Mouse (Mus musculus) c-Kit-positive CD71-negative TER-119-negative erythroid progenitor cells, embryonic 14.5 days (primary cell): Measurements from ENCODE around the gene Syap1.
"Not testable (repeated sequence)": the region's sequence is repeated elsewhere in the genome, so short reads cannot be mapped to it uniquely, and the experiment has no call there.

Experiments used
- DNase-seq: peaks from one replicate; pipeline ENCODE4 v3.0.0-alpha.2; 2013; ENCODE audit warnings: low read depth

Syap1 gene

GRCm38 (mm10) chrX:162887931-162888511 lies at the start of gene Syap1:
TSS of gene Syap1 (minus strand) at chrX:162888447.
- DNase-seq, result peak; percentile 31

DNA sequence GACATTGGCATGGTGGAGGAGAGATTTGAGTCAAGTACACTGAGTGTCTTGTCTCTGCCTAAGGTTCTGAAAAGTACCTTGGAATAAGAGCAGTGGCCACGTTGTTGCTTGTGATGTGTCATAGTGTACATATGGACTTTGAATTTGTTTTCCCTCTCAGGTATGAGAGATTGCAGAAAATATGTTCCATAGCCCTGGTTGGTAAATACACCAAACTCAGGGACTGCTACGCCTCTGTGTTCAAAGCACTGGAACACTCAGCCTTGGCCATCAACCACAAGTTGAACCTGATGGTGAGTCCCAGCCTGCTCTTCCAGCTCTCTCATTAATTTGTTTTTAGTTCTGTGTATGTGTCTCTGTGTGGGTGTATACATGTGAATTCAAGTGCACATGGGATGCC lies 43.2 kb upstream of the Syap1 start:
- DNase-seq, result no peak

GRCm38 (mm10) chrX:162921487-162922125 lies 33.4 kb upstream of the Syap1 start:
- no peak for DNase-seq

GRCm38 (mm10) chrX:162915697-162916096 lies 27.4 kb upstream of the Syap1 start:
- peak; percentile 45 for DNase-seq

DNA sequence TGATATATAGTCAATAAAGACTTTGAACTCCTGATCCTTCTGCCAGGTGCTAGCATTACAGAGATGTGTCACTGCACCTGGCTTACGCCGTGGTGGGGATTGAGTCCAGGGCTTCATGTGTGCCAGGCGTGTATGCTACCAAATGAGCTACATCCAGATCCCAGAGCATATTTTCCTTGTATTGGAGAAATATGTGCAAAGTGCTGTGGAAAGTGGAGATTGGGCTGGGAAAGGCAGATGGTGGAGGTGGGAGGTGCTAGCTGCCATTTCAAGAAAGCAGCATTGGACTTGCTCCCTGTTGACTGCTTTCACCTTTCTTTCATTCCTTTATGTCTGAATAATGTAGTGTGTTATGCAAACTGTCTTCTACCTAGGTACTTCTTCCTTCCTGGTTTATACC lies 25.4 kb upstream of the Syap1 start:
- no peak for DNase-seq

GRCm38 (mm10) chrX:162907554-162907953 lies 19.3 kb upstream of the Syap1 start:
- DNase-seq, result no peak

- DNase-seq, result peak; percentile 43
Observed at GRCm38 (mm10) chrX:162902040-162902734, 13.9 kb upstream of the Syap1 start.

GRCm38 (mm10) chrX:162901371-162902039 lies 13.3 kb upstream of the Syap1 start:
- no peak for DNase-seq

DNA sequence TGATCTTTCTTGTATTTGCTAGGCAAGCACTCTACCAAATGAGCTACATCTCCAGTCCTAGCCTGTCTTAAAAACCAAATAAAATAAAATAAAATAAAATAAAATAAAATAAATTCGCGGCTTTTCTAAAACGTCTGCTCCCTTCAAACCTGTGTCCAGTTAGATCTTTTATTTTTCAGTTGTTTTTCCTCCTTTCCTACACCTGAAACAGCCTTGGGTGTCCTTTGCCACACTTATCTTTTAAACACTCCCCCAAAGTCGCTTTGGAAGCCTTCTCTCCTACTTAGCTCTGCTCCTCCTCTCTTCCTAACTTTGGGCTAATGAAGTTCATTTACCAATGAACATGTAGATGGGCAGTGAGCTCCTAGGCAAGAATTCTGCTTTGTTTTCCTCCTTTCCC lies 12.7 kb upstream of the Syap1 start, which contains the start of gene Ctps2:
Gene Ctps2, plus strand, starts transcription at position 301 of the 400 bp plus-strand sequence.
- no peak for DNase-seq

DNA sequence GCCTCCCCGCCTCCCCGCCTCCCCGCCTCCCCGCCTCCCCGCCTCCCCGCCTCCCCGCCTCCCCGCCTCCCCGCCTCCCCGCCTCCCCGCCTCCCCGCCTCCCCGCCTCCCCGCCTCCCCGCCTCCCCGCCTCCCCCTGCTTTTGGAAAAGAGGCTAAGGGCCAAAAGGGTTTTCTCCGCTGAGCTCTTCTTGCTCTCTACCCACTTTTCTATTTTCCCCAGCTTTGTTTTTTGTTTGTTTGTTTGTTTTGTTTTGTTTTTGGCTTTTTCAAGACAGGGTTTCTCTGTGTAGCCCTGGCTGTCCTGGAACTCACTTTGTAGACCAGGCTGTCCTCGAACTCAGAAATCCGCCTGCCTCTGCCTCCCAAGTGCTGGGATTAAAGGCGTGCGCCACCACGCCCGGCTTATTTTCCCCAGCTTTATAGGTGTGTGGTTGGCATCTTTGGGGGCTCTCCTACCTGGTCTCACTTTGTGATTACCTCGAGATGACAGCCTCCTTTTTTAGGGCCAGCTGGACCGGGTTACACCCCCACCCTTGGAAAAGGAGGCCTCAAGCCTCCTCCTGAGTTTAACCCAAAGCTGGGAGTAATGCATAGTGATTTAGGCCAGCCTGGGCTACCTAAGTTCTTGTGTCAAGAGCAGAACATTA lies 452 bp upstream of the Syap1 start:
- DNase-seq, result not testable (repeated sequence)

DNA sequence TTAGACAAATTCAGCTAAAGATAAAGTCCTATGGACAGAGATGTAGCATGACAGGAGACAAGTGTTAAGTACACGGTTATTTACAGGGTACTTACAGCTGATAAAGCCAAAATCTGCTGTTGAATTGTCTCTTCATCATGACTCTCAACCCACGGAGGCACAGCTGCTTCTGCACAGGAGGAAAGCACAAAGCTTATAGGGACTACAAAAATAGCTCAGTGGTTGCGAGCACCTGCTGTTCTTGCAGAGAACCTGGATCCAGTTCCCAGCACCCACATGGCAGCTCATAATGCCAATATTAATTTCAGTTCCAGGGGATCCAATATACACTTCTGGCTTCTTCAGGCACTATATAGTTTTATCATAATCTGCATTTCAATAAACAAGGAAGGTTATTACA lies 10.0 kb downstream of the Syap1 start:
- DNase-seq, result no peak

- DNase-seq, result no peak
Observed at GRCm38 (mm10) chrX:162873761-162874160, 14.5 kb downstream of the Syap1 start.

DNA sequence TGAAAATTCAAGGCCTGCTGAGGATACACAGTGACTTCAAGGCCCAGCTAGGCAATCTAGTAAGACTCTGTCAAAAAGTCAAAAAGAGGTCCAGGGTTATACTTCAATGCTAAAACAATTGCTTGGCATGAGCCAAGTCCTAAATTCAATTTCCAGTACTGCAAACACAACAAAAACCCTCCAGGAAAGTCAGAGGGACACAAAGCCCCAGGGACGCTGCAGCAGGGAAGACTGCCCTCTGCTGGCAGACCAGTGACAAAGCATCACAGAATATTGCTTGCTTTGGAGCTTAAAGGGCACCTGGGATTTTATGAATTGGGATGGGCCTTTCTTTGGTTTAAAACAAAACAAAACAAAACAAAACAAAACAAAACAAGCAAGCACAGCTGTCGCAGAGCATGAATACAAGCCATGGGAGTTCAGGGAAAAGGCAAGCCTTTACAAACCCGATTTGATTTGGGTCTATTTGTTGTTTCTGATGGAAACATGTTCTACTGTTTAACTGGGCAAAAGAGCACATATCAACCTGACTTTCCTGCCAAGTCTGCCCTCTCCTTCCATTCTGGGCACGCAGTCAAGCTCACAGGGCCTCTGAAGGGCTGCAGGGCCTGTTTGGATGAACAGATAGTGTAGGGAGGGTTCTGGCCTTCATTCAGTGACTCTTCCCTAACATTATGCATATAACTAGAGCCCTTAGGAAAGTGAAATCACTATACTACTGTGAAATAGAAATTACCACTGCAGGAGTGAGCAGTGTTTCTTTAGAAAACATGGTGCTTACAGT lies 16.3 kb downstream of the Syap1 start:
- DNase-seq, result no peak

GRCm38 (mm10) chrX:162868294-162868965 lies 19.8 kb downstream of the Syap1 start:
- DNase-seq, result no peak

DNA sequence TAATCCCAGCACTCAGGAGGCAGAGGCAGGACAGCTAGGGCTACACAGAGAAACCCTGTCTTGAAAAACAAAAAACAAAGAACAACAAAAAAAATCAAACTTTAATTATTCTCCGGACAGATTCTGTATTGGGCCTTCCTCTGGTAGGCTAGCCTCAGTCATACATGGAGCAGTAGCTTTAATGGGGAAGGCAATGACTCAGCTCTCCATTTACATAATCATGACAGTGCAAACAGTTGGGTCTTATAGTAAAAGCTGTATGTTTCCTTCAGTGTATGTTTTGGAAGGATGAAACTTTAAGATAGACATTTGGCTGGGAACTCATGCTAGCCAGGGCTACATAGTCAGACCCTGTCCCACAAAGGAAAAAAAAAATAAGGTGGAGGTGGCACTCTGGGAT lies 39.6 kb downstream of the Syap1 start:
- no peak for DNase-seq

- no peak for DNase-seq
Observed at GRCm38 (mm10) chrX:162845531-162845930, 42.7 kb downstream of the Syap1 start.

- no peak for DNase-seq
Observed at GRCm38 (mm10) chrX:162844447-162845100, 43.7 kb downstream of the Syap1 start.

DNA sequence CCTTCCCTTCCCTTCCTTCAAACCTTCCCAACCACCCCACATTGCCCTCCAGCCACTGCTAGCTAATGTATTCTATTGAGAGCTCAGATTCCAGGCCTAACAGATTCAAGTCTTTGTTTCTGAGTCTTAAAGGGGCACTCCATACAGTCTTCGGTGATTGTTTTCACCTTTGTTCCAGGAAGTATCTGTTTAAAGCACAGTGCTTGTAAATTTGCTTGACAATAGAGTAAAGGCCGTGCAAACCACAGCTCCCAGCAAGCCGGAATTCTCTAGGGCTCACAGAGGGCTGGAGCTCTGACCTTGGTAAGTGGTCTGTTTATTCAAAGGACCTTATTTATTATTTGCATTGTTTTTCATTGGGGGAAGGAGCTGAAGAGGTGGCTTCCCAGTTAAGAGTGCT lies 56.1 kb downstream of the Syap1 start:
- DNase-seq, result no peak

DNA sequence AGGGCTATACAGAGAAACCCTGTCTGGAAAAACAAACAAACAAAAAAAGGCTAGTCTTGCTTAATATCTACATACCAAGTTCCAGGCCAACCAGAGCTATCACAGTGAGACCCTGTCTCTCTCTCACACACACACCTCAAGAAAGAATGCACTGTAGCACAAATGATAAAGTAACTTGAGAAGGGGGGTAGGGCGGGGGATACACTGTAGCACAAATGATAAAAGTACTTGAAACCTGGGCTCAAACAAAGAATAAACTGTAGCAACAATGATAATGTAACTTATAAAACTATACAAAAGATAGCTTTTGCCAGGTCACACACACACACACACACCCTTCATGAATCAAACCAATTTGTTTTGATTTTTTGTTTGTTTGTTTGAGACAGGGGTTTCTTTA lies 56.7 kb downstream of the Syap1 start:
- DNase-seq, result no peak

GRCm38 (mm10) chrX:162831036-162831435 lies 57.2 kb downstream of the Syap1 start:
- no peak for DNase-seq
